Mouse (Mus musculus): Measurements from ENCODE around the gene P4hb.
"Not testable (repeated sequence)": the region's sequence is repeated elsewhere in the genome, so short reads cannot be mapped to it uniquely, and the experiment has no call there.

P4hb gene

DNA sequence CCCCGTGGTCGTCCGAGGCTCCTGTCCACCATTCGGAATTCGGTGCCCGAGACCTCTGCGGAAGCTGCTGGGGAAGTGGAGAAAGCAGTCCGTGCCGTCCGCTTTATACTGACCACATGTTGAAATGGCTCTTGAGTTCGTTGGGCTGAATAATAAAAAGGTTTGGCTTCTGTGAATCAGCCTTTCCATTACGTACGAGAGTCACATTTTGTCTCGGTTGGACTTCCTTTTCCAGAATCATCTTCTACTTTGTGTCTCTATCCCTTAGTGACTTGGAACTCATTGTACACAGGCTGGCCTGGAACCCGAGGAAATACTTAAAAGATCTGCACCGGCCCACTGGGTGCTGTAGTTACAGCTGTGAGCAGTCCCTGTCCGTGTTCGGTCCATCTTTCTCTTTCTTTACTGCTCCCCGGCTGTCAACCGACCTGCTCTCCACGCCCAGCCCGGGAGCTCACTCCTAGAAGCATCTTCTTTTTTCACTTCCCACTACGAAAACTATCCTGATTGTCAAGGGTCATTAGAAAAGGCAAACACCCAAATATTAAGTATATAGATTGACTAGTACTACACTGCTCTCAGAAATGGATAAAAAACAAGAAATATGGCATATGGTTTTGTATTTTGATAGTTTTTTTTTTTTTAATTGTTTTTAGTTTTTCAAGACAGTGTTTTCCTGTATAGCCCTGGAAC is 678 bp upstream of the P4hb start:
- no peak for DNase-seq (ENCODE audit: low spot score in 2 of 2)

DNA sequence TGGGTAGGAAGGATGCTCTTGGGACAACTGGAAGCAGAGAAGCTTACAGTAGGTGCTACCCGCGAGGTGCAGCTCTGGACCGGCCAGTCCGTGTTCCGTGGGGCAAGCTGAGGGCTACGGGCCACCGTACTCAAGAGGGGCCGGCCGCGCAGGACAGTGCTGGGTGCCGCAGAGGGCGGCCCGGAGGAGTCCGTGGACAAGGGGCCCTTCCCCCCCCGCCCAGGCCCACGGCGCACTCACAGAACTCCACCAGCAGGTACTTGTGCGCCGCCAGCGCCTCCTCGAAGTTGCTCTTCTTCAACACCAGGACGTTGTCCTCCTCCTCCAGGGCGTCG is 669 bp downstream of the P4hb start:
- no peak for DNase-seq (ENCODE audit: low spot score in 2 of 2)

DNA sequence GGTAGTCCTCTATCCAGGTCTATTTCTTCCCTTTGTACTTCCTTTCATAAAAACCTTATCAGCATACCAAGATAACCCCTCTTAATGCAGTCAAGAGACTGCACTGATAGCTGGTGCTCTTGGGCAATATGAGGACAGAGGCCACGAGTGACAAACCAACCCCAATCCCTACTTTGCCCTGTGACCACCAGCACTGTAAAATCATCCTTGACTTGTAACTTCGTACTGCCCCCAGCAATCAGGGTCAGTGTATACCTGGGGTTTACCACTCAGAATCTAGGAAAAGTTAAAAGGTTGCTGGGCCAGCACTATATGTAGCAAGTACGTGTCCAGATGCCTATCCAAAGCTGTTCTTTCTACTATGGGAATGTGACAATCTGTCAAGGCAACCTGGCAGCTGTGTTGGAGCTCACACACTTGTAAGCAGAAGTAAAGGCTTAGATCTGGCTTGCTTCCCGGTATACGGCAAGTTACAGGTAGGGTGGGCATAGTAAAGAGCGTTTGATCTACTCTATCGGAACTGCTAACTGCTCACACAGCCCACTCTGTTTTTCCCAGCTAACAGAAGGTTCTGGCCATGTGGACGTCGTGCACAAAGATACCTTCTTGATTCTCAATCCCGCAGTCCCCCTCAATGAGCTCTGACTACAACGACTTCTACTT is 1.2 kb downstream of the P4hb start:
- no peak for DNase-seq (ENCODE audit: low spot score in 2 of 2)

DNA sequence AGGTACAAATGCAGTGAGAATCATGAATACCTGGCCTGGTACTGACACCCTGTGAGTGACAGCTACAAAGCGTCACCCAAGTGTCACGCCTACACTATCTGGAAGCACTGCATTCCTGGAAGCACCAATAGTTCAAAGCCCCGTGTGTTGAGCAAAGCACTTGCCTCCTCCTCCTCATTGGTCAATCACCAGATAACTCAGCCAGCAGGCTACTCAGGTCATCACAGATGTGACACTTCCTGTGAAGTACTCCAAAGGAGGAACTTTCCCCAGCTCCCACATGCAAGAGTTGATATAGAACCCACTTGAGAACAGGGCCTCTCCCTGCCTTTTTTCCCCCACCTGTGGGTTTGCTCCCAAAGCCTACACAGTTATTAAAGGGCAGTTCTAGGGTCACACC is 1.9 kb downstream of the P4hb start:
- no peak for DNase-seq (ENCODE audit: low spot score in 2 of 2)

DNA sequence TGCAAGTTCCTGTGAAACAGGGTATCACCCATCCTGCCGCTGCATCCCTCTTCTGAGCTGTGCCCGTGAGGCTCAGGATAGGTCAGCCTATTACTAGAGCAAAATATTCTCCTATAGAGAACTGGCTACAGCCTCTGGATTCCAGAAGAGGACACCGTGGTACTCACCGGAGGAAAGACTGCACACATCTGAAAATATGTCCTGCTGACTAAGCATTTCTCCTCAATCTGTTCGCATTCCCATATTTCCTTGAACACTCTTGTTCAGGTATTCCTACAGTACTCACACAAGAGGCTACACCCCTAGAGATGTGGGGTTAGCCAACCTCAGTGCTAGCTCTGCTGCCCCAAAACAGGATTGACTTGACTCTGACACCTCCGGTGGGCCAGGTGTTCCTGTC is 4.7 kb downstream of the P4hb start:
- DNase-seq (ENCODE audit: low spot score in 2 of 2) = no peak

DNA sequence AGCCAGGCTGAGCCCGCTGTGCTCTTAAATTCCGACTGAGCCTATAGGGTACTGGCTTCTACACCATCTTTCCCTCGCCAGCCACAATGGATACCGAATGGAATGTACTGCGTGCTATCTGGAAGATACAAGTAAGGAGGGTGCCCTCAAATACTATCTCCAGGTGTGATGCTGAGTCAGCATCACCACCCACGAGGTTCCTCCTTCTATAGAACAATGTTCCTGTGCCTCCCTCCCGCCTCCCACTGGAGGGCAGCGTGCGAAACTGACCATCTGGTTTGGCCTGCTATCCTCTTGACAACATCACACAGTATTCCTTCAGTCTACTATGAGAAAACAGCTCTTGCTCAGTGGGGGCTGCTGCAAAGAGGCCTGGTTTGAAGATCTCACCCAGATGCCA is 7.9 kb downstream of the P4hb start:
- no peak for DNase-seq (ENCODE audit: low spot score in 2 of 2)

DNA sequence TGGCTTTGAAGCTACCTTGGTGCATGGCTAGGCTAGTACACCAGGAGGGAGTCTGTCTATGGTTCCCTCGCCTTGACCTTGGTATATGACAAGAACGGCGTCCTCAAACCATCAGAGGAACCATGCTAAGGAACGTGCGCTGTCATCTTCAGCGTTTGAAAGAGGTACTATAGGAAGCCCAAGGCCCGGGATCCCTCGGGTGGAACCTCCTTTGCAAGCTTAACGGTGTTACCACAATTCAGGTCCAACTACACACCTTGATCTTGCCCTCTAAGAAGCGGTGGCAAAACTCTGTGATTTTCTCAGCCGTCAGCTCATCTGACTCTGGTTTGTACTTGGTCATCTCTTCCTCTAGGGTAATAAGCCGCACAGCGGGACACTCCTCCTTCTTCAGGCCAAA is 10.1 kb downstream of the P4hb start:
- DNase-seq (ENCODE audit: low spot score in 2 of 2) = no peak

DNA sequence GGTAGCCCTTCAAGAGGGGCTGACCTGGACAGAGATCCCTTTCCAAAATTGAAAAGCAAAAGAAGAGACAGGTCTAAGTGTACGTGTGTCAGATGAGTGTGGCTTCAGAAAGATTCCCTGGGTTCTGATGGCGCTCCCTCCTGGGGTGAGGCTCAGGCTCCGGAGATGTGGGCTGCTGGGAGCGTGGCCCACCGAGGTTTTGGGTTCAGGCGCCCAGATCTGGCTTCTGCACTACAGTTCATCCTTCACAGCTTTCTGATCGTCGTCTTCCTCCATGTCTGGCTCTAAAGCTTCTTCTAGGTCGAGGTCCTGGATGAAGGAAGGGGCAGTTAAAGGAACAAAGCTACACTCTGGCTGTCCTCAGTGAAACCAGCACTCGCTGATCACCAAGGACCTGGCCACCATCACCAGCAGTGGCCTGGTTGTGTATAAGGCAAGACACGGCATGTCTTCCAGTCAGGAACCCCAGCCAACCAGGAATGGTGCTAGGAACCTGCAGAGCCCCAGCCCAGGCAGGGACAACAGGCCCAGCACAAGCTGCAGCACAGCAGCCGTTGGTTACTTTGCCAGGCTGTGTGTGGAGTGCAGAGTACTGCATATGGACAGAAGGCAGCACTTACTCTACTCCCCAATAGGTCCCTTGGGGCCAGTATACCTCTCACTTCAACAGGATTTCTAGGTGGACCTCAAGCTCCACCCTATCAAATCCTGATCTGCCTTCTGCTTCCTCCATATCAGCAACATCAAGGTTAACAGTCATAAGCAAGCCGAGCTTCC is 11.9 kb downstream of the P4hb start:
- DNase-seq (ENCODE audit: low spot score in 2 of 2) = no peak

DNA sequence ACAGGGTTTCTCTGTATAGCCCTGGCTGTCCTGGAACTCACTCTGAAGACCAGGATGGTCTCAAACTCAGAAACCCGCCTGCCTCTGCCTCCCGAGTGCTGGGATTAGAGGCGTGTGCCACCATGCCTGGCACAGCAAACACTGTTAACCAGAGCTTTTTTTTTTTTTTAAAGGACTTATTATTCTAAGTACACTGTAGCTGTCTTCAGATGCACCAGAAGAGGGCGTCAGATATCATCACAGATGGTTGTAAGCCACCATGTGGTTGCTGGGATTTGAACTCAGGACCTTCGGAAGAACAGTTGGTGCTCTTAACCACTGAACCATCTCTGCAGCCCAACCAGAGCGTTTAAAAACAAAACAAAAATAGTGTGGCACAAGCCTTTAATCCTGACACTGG is 14.2 kb downstream of the P4hb start:
- not testable (repeated sequence) for DNase-seq (ENCODE audit: low spot score in 2 of 2)

DNA sequence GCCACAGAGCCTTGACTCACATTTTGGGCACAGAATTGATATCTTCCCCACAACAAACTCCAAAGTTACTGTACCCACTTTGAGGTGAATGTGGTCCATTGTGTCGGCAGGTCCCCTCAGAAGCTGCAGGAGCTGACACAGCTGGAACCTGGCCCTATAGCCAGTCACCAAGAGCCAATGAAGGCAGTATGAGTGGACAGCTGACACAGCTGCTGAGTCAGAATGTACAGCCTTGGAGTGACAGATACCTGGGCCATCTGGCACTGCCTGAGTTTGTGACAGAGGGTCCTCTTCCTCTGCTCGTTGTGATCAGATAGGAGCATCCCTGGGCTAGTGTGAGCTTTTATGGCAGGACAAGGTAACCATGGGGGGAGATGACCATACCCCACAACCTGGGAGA is 17.8 kb downstream of the P4hb start:
- no peak for DNase-seq (ENCODE audit: low spot score in 2 of 2)

DNA sequence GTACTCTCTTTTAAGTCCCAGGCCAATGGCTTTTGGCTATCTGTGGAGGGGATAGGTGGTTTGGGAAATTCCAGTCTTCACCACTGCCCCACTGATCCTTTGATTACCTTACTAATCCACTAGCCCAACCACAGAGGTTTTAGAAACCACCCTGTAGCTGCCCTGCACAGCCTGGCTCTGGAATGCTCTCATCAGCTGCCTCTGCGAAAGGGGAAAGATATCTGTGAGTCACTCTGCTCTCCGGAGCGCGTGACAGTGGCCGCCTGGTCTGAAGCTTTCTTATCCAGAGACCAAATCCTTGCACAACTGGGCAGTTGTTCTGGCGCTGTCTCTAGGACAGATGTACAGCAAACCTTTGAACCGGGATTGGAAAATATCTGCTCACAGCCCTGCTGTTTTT is 18.2 kb downstream of the P4hb start:
- no peak for DNase-seq (ENCODE audit: low spot score in 2 of 2)

DNA sequence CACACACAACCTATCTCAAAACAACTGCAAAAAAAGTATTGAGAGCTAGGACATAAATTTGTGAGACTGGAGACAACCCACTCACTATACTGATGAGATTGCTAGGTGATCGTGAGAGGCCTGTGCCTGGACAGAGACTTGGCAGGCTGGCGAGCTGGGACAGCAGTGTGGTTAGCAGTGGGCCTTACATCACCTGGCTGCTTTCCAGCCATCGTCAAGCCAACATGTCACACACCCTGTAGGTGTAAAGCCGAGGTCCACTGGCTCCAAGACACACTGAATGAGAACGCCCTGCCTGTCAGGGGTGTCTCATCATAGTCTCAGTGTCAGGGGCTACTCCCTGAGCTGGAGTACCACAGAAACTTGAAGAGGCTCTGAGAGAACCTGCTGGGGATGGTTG is 20.3 kb downstream of the P4hb start:
- no peak for DNase-seq (ENCODE audit: low spot score in 2 of 2)

DNA sequence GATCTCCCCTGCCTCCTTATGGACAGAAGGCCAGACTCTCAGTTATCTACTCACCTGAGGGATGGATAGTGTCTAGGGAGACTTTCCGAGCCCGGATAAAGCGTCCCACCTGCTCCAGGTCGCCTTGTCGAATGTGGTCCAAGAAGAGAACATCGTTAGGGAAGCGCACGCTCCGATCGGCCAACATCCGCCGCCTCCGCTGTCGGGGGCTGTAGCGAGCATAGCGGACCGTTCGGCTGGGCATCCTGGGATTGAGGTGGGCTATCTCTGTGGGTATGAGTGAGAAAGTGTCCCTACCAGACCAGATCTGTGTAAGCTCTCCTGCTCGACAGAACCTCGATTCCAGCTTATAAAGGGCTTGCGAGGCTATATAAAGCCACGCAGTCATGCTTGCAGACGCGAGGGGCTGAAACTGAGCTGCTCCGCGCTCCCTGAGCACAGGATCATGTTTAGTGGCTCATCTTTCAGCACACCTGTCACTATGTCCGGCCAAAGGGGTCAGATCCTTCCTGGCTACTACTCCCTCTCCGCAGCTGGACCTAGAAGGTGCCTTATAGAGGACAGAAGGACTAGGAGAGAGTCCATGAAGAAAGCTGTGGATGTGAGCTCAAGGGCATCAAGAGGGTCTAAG is 22.1 kb downstream of the P4hb start, which contains the start of gene Ppp1r27:
TSS of gene Ppp1r27 (minus strand) at position 323 of the 631 bp plus-strand sequence.
- DNase-seq (ENCODE audit: low spot score in 2 of 2) = no peak

DNA sequence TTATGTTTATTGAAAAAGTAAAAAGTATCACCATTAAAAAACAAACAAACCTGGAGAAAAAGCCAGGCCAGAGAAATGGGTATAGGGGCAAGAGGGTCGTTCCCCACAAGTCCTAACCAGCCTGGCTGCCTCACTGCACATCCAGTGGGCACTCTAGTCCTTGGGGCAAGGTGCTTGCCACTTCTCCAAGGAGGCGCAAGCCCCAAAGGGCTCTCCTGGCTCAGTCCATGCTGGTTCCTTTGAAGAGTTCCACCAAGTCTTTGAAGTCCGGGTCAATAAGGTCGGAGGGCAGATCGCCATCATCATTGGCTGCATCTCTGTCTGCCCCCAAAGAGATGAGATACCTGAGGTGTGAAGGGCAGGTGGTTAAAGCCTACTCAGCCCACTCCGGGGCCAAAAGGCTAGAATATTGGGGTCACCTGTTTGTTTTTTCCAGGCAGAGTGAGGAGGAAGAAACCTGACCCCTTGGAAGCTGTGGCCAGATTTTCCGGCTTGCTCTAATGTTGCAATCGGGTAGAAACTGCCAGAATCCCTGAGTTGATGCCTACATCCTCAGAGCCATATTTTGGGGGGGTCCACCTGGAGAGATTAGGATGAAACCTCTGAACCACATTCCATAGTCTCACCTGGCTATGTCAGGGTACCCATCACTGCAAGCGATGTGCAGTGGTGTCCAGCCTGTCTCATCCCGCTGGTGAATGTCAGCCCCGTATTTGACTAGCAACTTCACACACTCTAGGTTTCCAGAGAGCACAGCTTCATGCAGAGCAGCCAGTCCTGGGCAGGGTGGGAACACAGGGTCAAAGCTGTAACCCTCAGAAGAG is 22.9 kb downstream of the P4hb start:
- no peak for DNase-seq (ENCODE audit: low spot score in 2 of 2)

DNA sequence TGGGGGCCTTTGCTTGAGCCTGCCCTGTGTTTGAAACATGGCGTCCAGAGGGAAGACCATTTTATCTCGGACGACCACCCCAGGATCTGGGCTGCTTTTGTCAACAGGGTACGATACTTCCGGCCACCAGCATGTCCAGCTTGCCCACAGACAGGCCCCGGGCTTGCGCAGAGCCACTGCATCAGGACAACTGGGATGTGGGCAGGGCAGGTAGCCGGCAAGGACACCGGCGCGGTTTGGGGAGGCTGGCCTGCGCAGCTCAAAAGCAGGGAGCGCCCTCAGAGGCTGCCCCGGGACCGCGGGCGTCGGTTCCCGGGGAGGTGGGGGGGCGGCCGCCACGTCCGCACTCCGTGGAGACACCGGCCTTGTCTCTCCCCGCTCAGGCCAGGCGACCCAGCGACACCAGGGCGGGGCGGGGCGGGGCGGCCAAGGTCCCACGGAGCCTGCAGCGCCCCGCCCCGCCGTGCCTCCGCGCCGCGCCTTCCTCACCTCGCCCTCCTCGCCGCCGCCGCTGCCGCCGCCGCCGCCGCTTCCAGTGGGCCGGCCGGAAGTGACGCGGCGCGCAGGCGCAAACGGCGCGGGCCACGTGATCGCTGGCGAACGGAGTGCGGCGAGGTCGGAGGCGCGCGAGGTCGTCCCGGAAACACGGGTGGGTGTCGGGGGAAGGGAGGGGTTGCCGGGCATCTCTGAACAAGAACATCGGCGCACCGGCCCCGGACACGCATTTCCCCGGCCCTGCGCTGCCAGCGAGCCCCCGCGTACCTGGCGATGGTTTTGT is 23.7 kb downstream of the P4hb start, which contains the start of gene Mcrip1:
TSS of gene Mcrip1 (minus strand) at position 560 of the 778 bp plus-strand sequence.
- peak; percentile 89 to 91 for DNase-seq (ENCODE audit: low spot score in 2 of 2)

DNA sequence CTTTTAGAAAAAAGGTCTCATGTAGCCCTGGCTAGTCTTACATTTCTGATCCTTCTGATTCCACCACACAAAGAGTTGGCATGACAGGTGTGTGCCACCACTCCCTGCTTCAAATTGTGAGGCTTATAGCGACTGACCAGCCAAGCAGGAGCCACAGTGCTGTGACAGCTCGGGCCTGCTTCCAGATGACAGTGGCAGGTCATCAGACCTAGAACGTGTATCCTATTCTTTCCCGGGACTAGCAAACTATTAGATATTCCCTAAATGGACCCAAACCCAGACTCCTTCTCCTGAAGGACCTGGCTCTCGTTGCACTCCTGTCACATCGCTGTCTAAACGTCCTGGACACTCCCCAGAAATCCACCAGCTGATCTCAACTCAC is 24.3 kb downstream of the P4hb start:
- no peak for DNase-seq (ENCODE audit: low spot score in 2 of 2)

DNA sequence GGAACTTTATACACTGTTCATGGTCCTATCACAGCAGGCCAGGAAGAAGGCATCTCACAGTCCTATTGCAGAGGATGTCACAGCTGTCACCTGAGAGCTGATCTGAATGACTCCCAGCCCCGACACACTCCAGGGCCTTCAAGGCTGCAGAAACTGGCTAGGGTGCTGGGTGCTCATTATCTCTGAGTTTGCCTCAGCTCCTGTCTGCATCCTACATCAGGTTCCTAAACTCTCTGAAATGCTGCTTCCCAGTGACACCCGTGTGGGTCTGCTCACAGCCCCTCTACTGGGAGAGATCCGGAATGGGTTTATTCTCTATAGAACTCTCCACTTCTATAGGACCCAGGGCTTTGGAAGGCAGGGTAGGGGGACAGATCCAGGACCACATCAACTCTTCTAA is 24.8 kb downstream of the P4hb start:
- DNase-seq (ENCODE audit: low spot score in 2 of 2) = no peak

DNA sequence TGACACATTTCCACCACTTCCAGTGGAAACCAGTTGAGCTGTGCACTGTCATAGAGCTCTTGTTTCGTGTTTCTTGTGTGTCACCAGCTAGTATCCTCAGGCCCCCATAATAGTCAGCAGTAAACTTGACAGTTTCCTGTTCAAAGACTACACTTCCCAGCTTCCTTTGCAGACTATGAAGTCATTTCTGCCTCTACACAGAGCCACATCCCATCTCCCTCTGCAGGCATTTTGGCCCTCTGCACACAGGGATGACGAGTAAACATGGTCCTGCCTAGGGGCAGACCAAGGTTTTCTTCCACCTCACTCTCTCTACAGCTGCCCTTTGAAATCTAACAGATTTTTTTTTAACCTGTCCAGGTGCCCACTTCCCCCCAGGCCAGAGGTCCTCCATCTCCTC is 25.6 kb downstream of the P4hb start:
- no peak for DNase-seq (ENCODE audit: low spot score in 2 of 2)

DNA sequence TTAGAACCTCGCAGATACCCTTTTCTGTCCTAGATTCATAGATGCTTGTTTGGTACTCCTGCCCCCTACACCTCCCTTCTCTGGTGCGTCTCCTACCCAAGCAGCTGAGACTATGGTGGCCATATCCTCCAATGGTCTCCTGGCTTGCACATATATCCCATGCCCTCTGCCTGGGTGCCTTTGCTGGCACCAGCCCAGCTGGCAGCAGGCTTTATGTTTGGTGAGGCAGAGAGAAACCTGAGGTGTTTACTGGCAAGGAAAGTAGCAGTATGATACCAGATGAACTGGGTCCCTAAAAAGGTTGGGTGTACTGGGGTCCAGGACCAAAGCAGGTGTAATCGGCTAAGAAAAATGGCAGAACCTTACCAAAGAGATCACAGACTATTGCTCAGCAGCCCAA is 27.1 kb downstream of the P4hb start:
- DNase-seq (ENCODE audit: low spot score in 2 of 2) = no peak

DNA sequence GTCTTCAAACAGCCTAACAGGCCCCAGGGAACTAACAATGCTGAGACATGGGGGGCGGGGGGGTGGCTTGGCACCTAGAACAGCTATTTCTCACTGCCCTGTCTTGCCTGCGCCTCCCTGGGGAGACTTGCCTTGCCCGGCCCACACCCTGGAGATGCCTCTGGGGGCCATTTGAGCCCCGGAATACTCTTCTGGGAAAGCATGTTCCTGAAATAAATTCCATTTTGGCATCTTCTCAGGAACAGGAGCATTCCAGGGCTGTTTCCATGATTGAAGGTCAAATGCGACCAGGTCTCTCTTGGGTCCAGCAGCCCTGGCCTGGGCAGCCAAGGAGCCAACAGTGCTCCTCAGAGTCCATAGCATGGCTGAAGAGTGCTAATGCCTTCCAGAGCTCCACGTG is 30.7 kb downstream of the P4hb start:
- no peak for DNase-seq (ENCODE audit: low spot score in 2 of 2)

DNA sequence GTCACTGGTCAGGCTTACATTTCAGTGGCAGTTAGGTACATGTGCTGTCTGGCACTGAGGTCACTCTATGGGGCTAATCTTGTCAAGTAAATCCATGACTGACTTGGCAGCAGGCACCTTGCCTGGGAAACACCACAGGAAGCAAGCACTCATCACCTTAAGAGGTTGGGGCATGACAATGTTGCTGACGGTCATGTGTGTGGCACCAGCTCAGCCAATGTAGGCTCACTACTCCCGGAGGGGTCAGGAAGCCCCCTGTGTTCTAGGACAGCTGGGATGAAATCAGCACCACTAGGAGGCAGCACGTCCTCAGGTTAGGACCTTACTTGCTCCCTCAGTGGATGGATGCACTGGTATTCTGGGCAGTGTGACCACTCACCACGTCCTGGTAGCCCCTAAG is 31.1 kb downstream of the P4hb start:
- DNase-seq (ENCODE audit: low spot score in 2 of 2) = no peak
